Mouse (Mus musculus): Measurements from ENCODE around the gene Apon. TPM values are rescaled to one million over a fixed set of nuclear protein-coding genes. Genes with fewer than 3 reads are reported as not detected.
"Not testable (repeated sequence)": the region's sequence is repeated elsewhere in the genome, so short reads cannot be mapped to it uniquely, and the experiment has no call there.

Apon gene
- polyA plus RNA-seq, 1 experiment from 2014 or later: 42.4 TPM

DNA sequence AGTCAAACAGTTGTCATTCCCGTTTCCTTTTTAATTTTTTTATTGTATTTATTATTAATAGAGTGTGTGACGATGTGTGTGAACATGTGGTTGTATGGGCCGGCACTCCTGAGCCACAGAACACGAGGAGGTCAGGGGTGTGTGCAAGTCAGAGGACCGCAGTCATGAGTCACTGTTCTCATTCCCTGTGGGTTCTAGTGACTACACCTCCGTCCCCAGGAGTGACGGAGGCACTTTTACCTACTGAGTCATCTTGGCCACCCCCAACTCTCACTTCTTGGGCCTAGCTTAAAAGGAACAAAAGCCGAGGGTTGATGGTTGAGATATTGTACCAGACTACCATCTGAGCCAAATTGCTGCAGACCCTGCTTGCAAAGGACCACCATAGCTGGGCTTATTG, 2.4 kb downstream of the Apon start:
- no peak for DNase-seq
- no peak overlapping the region for H3K27ac ChIP-seq (ENCODE audit: low read depth)
- no peak overlapping the region for H3K9ac ChIP-seq (replicated peaks)
- H3K27me3 ChIP-seq (ENCODE audit: insufficient read depth, low read length): no peaks in the 10 kb centered on the region
- peaks cover 12% of the 10 kb centered on the region for H3K4me1 ChIP-seq (ENCODE audit: insufficient read depth)
- no peak overlapping the region for H3K4me2 ChIP-seq (ENCODE audit: low read depth, low read length)
- TF ChIP-seq EP300 (IDR thresholded peaks at IDR 0.05; ENCODE audit: low read depth) (no peak), CTCF (IDR thresholded peaks at IDR 0.05; ENCODE audit: low read depth) (no peak)
- ATAC-seq: no peak
- 83% methylated on average over 8 of the region's 8 CpGs for WGBS (ENCODE audit: insufficient replicate concordance)
- H3K36me3 ChIP-seq (replicated peaks; ENCODE audit: insufficient read depth, low read length): peaks cover 13% of the 10 kb centered on the region
- H3K9me3 ChIP-seq (ENCODE audit: low read length): no peaks in the 10 kb centered on the region
- no peak overlapping the region for H3K4me3 ChIP-seq (ENCODE audit: low read depth, low read length)

- Histone ChIP-seq H3K9ac (replicated peaks) (no peak overlapping the region), H3K9me3 (ENCODE audit: low read length) (no peaks in the 10 kb centered on the region), H3K4me1 (ENCODE audit: insufficient read depth) (peaks cover 12% of the 10 kb centered on the region), H3K27me3 (ENCODE audit: insufficient read depth, low read length) (no peaks in the 10 kb centered on the region), H3K4me3 (ENCODE audit: low read depth, low read length) (no peak overlapping the region), H3K27ac (ENCODE audit: low read depth) (peak overlapping the region; percentile 71), H3K4me2 (ENCODE audit: low read depth, low read length) (no peak overlapping the region), H3K36me3 (replicated peaks; ENCODE audit: insufficient read depth, low read length) (no peaks in the 10 kb centered on the region)
- 13% methylated on average over 4 of the region's 4 CpGs for WGBS (ENCODE audit: insufficient replicate concordance)
- ATAC-seq (peak; percentile 35), DNase-seq (peak; percentile 46)
- no peak for TF ChIP-seq CTCF (IDR thresholded peaks at IDR 0.05; ENCODE audit: low read depth)
- TF ChIP-seq EP300 (IDR thresholded peaks at IDR 0.05; ENCODE audit: low read depth): no peak
Measured at GRCm38 (mm10) chr10:128258953-128259352, 5.1 kb downstream of the Apon start.

DNA sequence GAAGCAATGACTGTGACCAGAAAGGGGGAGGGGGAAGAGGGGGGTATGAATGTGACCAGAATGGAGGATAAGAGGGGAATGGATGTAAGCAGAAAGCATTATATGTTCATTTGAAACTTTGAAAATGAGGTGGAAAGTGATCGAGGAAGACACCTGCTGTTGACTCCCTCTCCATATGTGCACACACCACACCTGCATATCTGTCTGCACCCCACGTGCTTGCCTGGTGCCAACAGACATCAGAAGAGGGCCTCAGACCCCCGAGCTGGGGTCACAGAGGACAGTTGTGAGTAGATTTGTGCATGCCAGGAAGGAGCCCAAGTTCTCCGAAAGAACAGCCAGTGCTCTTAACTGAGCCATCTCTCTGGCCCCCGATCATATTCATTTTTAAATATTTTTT, 6.0 kb downstream of the Apon start:
- H3K27ac ChIP-seq (ENCODE audit: low read depth): no peak overlapping the region
- no peak overlapping the region for H3K9ac ChIP-seq (replicated peaks)
- ATAC-seq: no peak
- no peaks in the 10 kb centered on the region for H3K27me3 ChIP-seq (ENCODE audit: insufficient read depth, low read length)
- no peaks in the 10 kb centered on the region for H3K36me3 ChIP-seq (replicated peaks; ENCODE audit: insufficient read depth, low read length)
- H3K4me1 ChIP-seq (ENCODE audit: insufficient read depth): peaks cover 12% of the 10 kb centered on the region
- H3K4me2 ChIP-seq (ENCODE audit: low read depth, low read length): no peak overlapping the region
- WGBS (ENCODE audit: insufficient replicate concordance): 81% methylated on average over 5 of the region's 5 CpGs
- DNase-seq: no peak
- TF ChIP-seq CTCF (IDR thresholded peaks at IDR 0.05; ENCODE audit: low read depth) (no peak), EP300 (IDR thresholded peaks at IDR 0.05; ENCODE audit: low read depth) (no peak)
- no peaks in the 10 kb centered on the region for H3K9me3 ChIP-seq (ENCODE audit: low read length)
- H3K4me3 ChIP-seq (ENCODE audit: low read depth, low read length): no peak overlapping the region

- ATAC-seq; H3K4me2 ChIP-seq (ENCODE audit: low read depth, low read length); H3K27ac ChIP-seq (ENCODE audit: low read depth); H3K9me3 ChIP-seq (ENCODE audit: low read length); H3K27me3 ChIP-seq (ENCODE audit: insufficient read depth, low read length); H3K4me3 ChIP-seq (ENCODE audit: low read depth, low read length); H3K36me3 ChIP-seq (replicated peaks; ENCODE audit: insufficient read depth, low read length); H3K9ac ChIP-seq (replicated peaks); DNase-seq: not testable (repeated sequence)
- H3K4me1 ChIP-seq (ENCODE audit: insufficient read depth): peaks cover 12% of the 10 kb centered on the region
- 84% methylated on average over 7 of the region's 7 CpGs for WGBS (ENCODE audit: insufficient replicate concordance)
Measured at GRCm38 (mm10) chr10:128260376-128260775, 6.5 kb downstream of the Apon start.

DNA sequence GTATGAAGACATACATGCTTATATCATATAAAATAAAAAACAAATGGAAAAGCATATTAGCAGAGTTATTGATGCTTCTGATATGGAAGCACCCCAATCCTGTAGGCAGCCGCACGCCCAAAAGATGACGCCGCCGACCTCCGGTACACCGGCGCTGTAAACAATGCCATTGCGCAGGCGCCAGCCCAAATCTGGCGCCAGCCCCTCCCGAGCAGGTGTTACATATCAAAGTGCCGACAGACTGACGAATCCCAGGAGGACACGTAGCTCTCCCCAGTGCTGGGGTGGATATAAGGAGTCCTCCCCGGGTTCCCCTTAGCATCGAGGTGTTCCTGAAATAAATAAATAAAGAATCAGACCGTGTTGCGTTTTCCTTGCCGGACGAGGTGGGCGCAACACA, 8.4 kb downstream of the Apon start:
- no peak overlapping the region for H3K4me3 ChIP-seq (ENCODE audit: low read depth, low read length)
- H3K4me1 ChIP-seq (ENCODE audit: insufficient read depth): peaks cover 12% of the 10 kb centered on the region
- WGBS (ENCODE audit: insufficient replicate concordance): 82% methylated on average over 22 of the region's 22 CpGs
- no peak for TF ChIP-seq CTCF (IDR thresholded peaks at IDR 0.05; ENCODE audit: low read depth)
- H3K36me3 ChIP-seq (replicated peaks; ENCODE audit: insufficient read depth, low read length): no peaks in the 10 kb centered on the region
- no peak overlapping the region for H3K9ac ChIP-seq (replicated peaks)
- H3K4me2 ChIP-seq (ENCODE audit: low read depth, low read length): no peak overlapping the region
- ATAC-seq (no peak), DNase-seq (no peak)
- no peaks in the 10 kb centered on the region for H3K9me3 ChIP-seq (ENCODE audit: low read length)
- no peak overlapping the region for H3K27ac ChIP-seq (ENCODE audit: low read depth)
- H3K27me3 ChIP-seq (ENCODE audit: insufficient read depth, low read length): no peaks in the 10 kb centered on the region

- no peak overlapping the region for H3K4me3 ChIP-seq (ENCODE audit: low read depth, low read length)
- no peak overlapping the region for H3K27ac ChIP-seq (ENCODE audit: low read depth)
Measured at GRCm38 (mm10) chr10:128263393-128264310, 9.8 kb downstream of the Apon start.

More at GRCm38 (mm10) chr10:128263393-128264310, 9.8 kb downstream of the Apon start:
- Histone ChIP-seq H3K4me2 (ENCODE audit: low read depth, low read length) (no peak overlapping the region), H3K27me3 (ENCODE audit: insufficient read depth, low read length) (no peaks in the 10 kb centered on the region), H3K36me3 (replicated peaks; ENCODE audit: insufficient read depth, low read length) (no peaks in the 10 kb centered on the region), H3K9me3 (ENCODE audit: low read length) (no peaks in the 10 kb centered on the region), H3K4me1 (ENCODE audit: insufficient read depth) (peaks cover 12% of the 10 kb centered on the region), H3K9ac (replicated peaks) (no peak overlapping the region)
- TF ChIP-seq CTCF (IDR thresholded peaks at IDR 0.05; ENCODE audit: low read depth) (no peak), EP300 (IDR thresholded peaks at IDR 0.05; ENCODE audit: low read depth) (no peak)
- no peak for DNase-seq
- ATAC-seq: no peak
- WGBS (ENCODE audit: insufficient replicate concordance): 72% methylated on average over 6 of the region's 6 CpGs

Data from liver, postnatal 0 days (tissue).